Mouse (Mus musculus): ENCODE results near the gene Olfr1026. TPM values are rescaled to one million over a fixed set of nuclear protein-coding genes. Genes with fewer than 3 reads are reported as not detected.

Olfr1026 gene
- not detected in 2 replicates for polyA plus RNA-seq (2015; fragmentation: Nextera tagmentation; extraction: Ambion mirVana)

- H3K36me3 ChIP-seq = no peaks in the 10 kb centered on the region
- no peaks in the 10 kb centered on the region for H3K4me1 ChIP-seq (replicated peaks)
- 90% methylated on average over 3 of the region's 3 CpGs for WGBS
- no peak within 1 kb of the TSS for H3K9ac ChIP-seq (replicated peaks)
- H3K27ac ChIP-seq = no peak within 1 kb of the TSS
- H3K4me3 ChIP-seq (replicated peaks) = no peak within 1 kb of the TSS
- no peak within 1 kb of the TSS for H3K4me2 ChIP-seq (replicated peaks)
- no peaks in the 10 kb centered on the region for H3K27me3 ChIP-seq
- ATAC-seq = no peak
- no peaks in the 10 kb centered on the region for H3K9me3 ChIP-seq
Measured at GRCm38 (mm10) chr2:85921258-85921657, at the start of gene Olfr1026. Gene Olfr1026 (plus strand): TSS chr2:85921558.

GRCm38 (mm10) chr2:85885340-85885739 is 36.0 kb upstream of the Olfr1026 start, which contains the start of gene Olfr1023:
Gene Olfr1023 (plus strand): TSS chr2:85885640.
- 85% methylated on average over 2 of the region's 2 CpGs for WGBS
- Histone ChIP-seq H3K36me3 (no peaks in the 10 kb centered on the region), H3K27ac (no peak within 1 kb of the TSS), H3K4me1 (replicated peaks) (no peaks in the 10 kb centered on the region), H3K9ac (replicated peaks) (no peak within 1 kb of the TSS), H3K4me3 (replicated peaks) (no peak within 1 kb of the TSS), H3K27me3 (no peaks in the 10 kb centered on the region), H3K4me2 (replicated peaks) (no peak within 1 kb of the TSS), H3K9me3 (no peaks in the 10 kb centered on the region)
- ATAC-seq = no peak

GRCm38 (mm10) chr2:85904952-85905351 is 16.4 kb upstream of the Olfr1026 start, which contains the start of gene Olfr1024:
Gene Olfr1024 (minus strand): TSS chr2:85905052.
- no peak within 1 kb of the TSS for H3K4me3 ChIP-seq (replicated peaks)
- no peak for ATAC-seq
- peaks cover 5% of the 10 kb centered on the region; the same call in 1 of the 2 replicates for H3K9me3 ChIP-seq
- H3K36me3 ChIP-seq = no peaks in the 10 kb centered on the region
- H3K27ac ChIP-seq = no peak within 1 kb of the TSS
- H3K4me2 ChIP-seq (replicated peaks) = no peak within 1 kb of the TSS
- H3K4me1 ChIP-seq (replicated peaks) = no peaks in the 10 kb centered on the region
- no peak within 1 kb of the TSS for H3K9ac ChIP-seq (replicated peaks)
- H3K27me3 ChIP-seq = no peaks in the 10 kb centered on the region
- 88% methylated on average over 3 of the region's 3 CpGs for WGBS

- no peak for ATAC-seq
- no peak overlapping the region for H3K27ac ChIP-seq
- no peaks in the 10 kb centered on the region for H3K4me1 ChIP-seq (replicated peaks)
- H3K4me3 ChIP-seq (replicated peaks) = no peak overlapping the region
- H3K4me2 ChIP-seq (replicated peaks) = no peak overlapping the region
- H3K36me3 ChIP-seq = no peaks in the 10 kb centered on the region
- no peaks in the 10 kb centered on the region for H3K9me3 ChIP-seq
- no peaks in the 10 kb centered on the region for H3K27me3 ChIP-seq
- H3K9ac ChIP-seq (replicated peaks) = no peak overlapping the region
Measured at GRCm38 (mm10) chr2:85913197-85913596, 8.2 kb upstream of the Olfr1026 start.

- no peak within 1 kb of the TSS for H3K9ac ChIP-seq (replicated peaks)
- H3K4me3 ChIP-seq (replicated peaks) = no peak within 1 kb of the TSS
- H3K4me1 ChIP-seq (replicated peaks) = no peaks in the 10 kb centered on the region
- H3K36me3 ChIP-seq = no peaks in the 10 kb centered on the region
- H3K27me3 ChIP-seq = no peaks in the 10 kb centered on the region
- no peak within 1 kb of the TSS for H3K4me2 ChIP-seq (replicated peaks)
- H3K27ac ChIP-seq = no peak within 1 kb of the TSS
- no peak for ATAC-seq
- H3K9me3 ChIP-seq = no peaks in the 10 kb centered on the region
- 50% methylated on average over 1 of the region's 1 CpGs for WGBS
Measured at GRCm38 (mm10) chr2:85914893-85915292, 6.5 kb upstream of the Olfr1026 start, which contains the start of gene Olfr1025-ps1. Gene Olfr1025-ps1 (plus strand): TSS chr2:85915193.

GRCm38 (mm10) chr2:85950137-85950536 is 28.8 kb downstream of the Olfr1026 start, which contains the start of gene Olfr1028:
Gene Olfr1028 (plus strand): TSS chr2:85950437.
- WGBS = 82% methylated on average over 1 of the region's 1 CpGs
- Histone ChIP-seq H3K27ac (no peak within 1 kb of the TSS), H3K4me1 (replicated peaks) (no peaks in the 10 kb centered on the region), H3K9ac (replicated peaks) (no peak within 1 kb of the TSS), H3K4me2 (replicated peaks) (no peak within 1 kb of the TSS), H3K4me3 (replicated peaks) (no peak within 1 kb of the TSS), H3K36me3 (no peaks in the 10 kb centered on the region), H3K9me3 (no peaks in the 10 kb centered on the region), H3K27me3 (no peaks in the 10 kb centered on the region)
- no peak for ATAC-seq

GRCm38 (mm10) chr2:85973595-85973994 is 52.2 kb downstream of the Olfr1026 start, which contains the start of gene Olfr1029:
Gene Olfr1029 (plus strand): TSS chr2:85973895.
- Histone ChIP-seq H3K36me3 (no peaks in the 10 kb centered on the region), H3K4me3 (replicated peaks) (no peak within 1 kb of the TSS), H3K27me3 (no peaks in the 10 kb centered on the region), H3K9me3 (no peaks in the 10 kb centered on the region), H3K4me1 (replicated peaks) (no peaks in the 10 kb centered on the region), H3K9ac (replicated peaks) (no peak within 1 kb of the TSS), H3K4me2 (replicated peaks) (no peak within 1 kb of the TSS), H3K27ac (no peak within 1 kb of the TSS)
- WGBS = 87% methylated on average over 2 of the region's 2 CpGs
- no peak for ATAC-seq

Other genes with a start within 250 kb of the Olfr1026 start
- gene Olfr1006, start 242.8 kb upstream of the Olfr1026 start, polyA plus RNA-seq (2015; fragmentation: Nextera tagmentation; extraction: Ambion mirVana) = not detected in 2 replicates
- gene Olfr1008, start 232.1 kb upstream of the Olfr1026 start, polyA plus RNA-seq (2015; fragmentation: Nextera tagmentation; extraction: Ambion mirVana) = not detected in 2 replicates
- not detected in 2 replicates for gene Olfr1009, start 206.1 kb upstream of the Olfr1026 start, polyA plus RNA-seq (2015; fragmentation: Nextera tagmentation; extraction: Ambion mirVana)
- gene Olfr1012, start 158.8 kb upstream of the Olfr1026 start, polyA plus RNA-seq (2015; fragmentation: Nextera tagmentation; extraction: Ambion mirVana) = not detected in 2 replicates
- gene Olfr1013, start 154.5 kb upstream of the Olfr1026 start, polyA plus RNA-seq (2015; fragmentation: Nextera tagmentation; extraction: Ambion mirVana) = not detected in 2 replicates
- gene Olfr1014, start 148.8 kb upstream of the Olfr1026 start, polyA plus RNA-seq (2015; fragmentation: Nextera tagmentation; extraction: Ambion mirVana) = not detected in 2 replicates
- not detected in 2 replicates for gene Olfr1015, start 139.5 kb upstream of the Olfr1026 start, polyA plus RNA-seq (2015; fragmentation: Nextera tagmentation; extraction: Ambion mirVana)
- not detected in 2 replicates for gene Olfr1016, start 119.0 kb upstream of the Olfr1026 start, polyA plus RNA-seq (2015; fragmentation: Nextera tagmentation; extraction: Ambion mirVana)
- gene Olfr1018, start 103.1 kb upstream of the Olfr1026 start, polyA plus RNA-seq (2015; fragmentation: Nextera tagmentation; extraction: Ambion mirVana) = not detected in 2 replicates
- not detected in 2 replicates for gene Olfr1019, start 76.1 kb upstream of the Olfr1026 start, polyA plus RNA-seq (2015; fragmentation: Nextera tagmentation; extraction: Ambion mirVana)
- not detected in 2 replicates for gene Olfr1020, start 74.5 kb upstream of the Olfr1026 start, polyA plus RNA-seq (2015; fragmentation: Nextera tagmentation; extraction: Ambion mirVana)
- not detected in 2 replicates for gene Olfr1022, start 53.0 kb upstream of the Olfr1026 start, polyA plus RNA-seq (2015; fragmentation: Nextera tagmentation; extraction: Ambion mirVana)
- gene Olfr1023, start 35.9 kb upstream of the Olfr1026 start, polyA plus RNA-seq (2015; fragmentation: Nextera tagmentation; extraction: Ambion mirVana) = not detected in 2 replicates
- not detected in 2 replicates for gene Olfr1024, start 16.5 kb upstream of the Olfr1026 start, polyA plus RNA-seq (2015; fragmentation: Nextera tagmentation; extraction: Ambion mirVana)
- gene Olfr1025-ps1, start 6.4 kb upstream of the Olfr1026 start, polyA plus RNA-seq (2015; fragmentation: Nextera tagmentation; extraction: Ambion mirVana) = not detected in 2 replicates
- not detected in 2 replicates for gene Olfr1028, start 28.9 kb downstream of the Olfr1026 start, polyA plus RNA-seq (2015; fragmentation: Nextera tagmentation; extraction: Ambion mirVana)
- not detected in 2 replicates for gene Olfr1029, start 52.3 kb downstream of the Olfr1026 start, polyA plus RNA-seq (2015; fragmentation: Nextera tagmentation; extraction: Ambion mirVana)
- not detected in 2 replicates for gene Olfr1030, start 57.7 kb downstream of the Olfr1026 start, polyA plus RNA-seq (2015; fragmentation: Nextera tagmentation; extraction: Ambion mirVana)
- not detected in 2 replicates for gene Olfr1031, start 68.7 kb downstream of the Olfr1026 start, polyA plus RNA-seq (2015; fragmentation: Nextera tagmentation; extraction: Ambion mirVana)
- gene Olfr1032, start 84.0 kb downstream of the Olfr1026 start, polyA plus RNA-seq (2015; fragmentation: Nextera tagmentation; extraction: Ambion mirVana) = not detected in 2 replicates
- gene Olfr1033, start 99.1 kb downstream of the Olfr1026 start, polyA plus RNA-seq (2015; fragmentation: Nextera tagmentation; extraction: Ambion mirVana) = not detected in 2 replicates
- not detected in 2 replicates for gene Olfr1034, start 124.3 kb downstream of the Olfr1026 start, polyA plus RNA-seq (2015; fragmentation: Nextera tagmentation; extraction: Ambion mirVana)
- not detected in 2 replicates for gene Olfr1036, start 152.4 kb downstream of the Olfr1026 start, polyA plus RNA-seq (2015; fragmentation: Nextera tagmentation; extraction: Ambion mirVana)
- gene Olfr1037, start 165.8 kb downstream of the Olfr1026 start, polyA plus RNA-seq (2015; fragmentation: Nextera tagmentation; extraction: Ambion mirVana) = not detected in 2 replicates
- not detected in 2 replicates for gene Olfr1039, start 214.4 kb downstream of the Olfr1026 start, polyA plus RNA-seq (2015; fragmentation: Nextera tagmentation; extraction: Ambion mirVana)
- not detected in 2 replicates for gene Olfr1040, start 225.2 kb downstream of the Olfr1026 start, polyA plus RNA-seq (2015; fragmentation: Nextera tagmentation; extraction: Ambion mirVana)
- not detected in 2 replicates for gene Olfr1042, start 240.3 kb downstream of the Olfr1026 start, polyA plus RNA-seq (2015; fragmentation: Nextera tagmentation; extraction: Ambion mirVana)
- gene Olfr1043, start 246.0 kb downstream of the Olfr1026 start, polyA plus RNA-seq (2015; fragmentation: Nextera tagmentation; extraction: Ambion mirVana) = not detected in 2 replicates